Mouse (Mus musculus): ENCODE results near the gene Pprc1. TPM values are rescaled to one million over a fixed set of nuclear protein-coding genes. Genes with fewer than 3 reads are reported as not detected.

Gene Pprc1
- polyA plus RNA-seq, 1 experiment from 2014 or later = 28.5 TPM

DNA sequence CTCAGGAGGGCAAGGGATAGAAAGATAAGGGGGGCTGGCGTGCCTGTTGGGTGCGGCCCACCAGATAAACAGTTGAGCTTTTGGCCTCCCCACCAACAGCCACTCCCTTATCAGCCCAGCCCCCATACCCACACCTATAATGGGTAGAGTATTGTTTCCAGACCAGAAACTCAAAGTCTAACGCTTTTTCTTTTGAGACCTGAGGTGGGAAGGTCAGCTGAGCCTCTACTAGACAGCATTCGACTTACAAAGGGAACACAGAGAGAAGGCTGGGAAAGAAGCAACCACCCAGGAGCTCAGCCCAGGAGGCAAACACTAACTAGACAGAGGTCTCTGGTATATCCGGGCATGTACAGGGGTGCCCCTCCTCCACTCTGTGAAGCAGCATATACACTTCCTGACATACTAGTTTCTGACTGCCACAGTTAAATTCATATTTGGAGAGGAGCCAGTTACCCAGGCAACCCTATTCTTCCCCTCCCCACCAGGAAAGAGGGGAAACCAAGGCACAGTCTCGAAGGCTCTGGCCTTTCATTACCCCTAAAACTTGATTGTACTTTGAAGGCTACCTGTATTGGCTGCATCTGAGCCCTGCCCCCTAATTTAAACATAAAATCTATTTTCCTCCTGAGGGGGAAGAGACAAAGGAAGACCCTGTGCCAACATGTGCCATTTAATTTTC, 7.3 kb upstream of the Pprc1 start:
- H3K9ac ChIP-seq = peak overlapping the region; percentile 98
- 24% methylated on average over 6 of the region's 6 CpGs for WGBS
- peak overlapping the region; percentile 99 for H3K4me3 ChIP-seq
- peak overlapping the region; percentile 98 for H3K27ac ChIP-seq
- no peak for ATAC-seq (ENCODE audit: low FRiP score)
- H3K4me1 ChIP-seq = peaks cover 52% of the 10 kb centered on the region
- peaks cover 42% of the 10 kb centered on the region for H3K36me3 ChIP-seq
- H3K9me3 ChIP-seq (replicated peaks) = no peaks in the 10 kb centered on the region
- H3K27me3 ChIP-seq = no peaks in the 10 kb centered on the region
- H3K4me2 ChIP-seq (replicated peaks) = peak overlapping the region; percentile 84

DNA sequence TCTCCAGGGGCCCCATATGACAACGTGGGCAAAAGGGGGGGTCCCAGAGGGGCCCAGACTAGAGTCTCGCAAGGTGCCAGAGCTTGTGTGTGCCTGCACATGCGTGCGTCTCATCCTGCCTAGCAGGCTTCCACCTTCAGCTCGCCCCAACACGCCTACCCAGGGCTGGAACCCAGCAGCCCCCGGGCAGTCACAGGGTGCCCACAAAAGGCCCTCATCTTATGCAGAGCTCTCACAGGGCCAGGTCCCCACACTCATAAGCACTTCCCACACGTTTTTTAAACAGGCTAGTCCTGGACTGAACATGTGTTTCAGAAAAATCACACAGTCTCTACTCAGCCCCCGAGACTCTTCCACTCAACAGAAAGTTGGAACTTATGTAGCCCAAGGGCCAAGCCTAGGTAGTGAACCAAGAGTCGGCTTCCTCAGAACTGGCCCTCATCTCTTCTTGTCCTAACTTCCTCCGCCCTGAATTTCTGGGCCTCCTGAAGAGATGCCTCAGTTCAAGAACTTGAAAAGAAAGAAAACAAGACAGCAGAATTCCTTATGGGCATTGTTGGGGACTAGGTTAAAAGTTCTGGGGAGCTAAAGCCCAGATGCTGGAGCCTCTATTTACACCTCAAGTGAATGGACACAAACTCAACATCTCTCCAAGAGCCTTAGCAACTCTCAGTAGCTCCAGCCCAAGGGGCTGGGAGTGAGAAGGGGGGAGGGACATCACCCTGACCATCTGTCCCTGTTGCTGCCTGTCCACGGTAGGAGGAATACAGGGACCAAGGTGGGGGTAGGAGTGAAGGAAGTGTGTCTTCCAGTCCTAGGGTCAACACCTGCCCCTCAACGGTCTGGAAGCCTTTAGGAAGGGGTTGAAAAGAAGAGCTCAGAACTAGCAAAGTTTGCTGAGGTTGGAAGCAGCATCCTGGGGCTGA, 6.5 kb upstream of the Pprc1 start:
- Histone ChIP-seq H3K4me2 (replicated peaks) (peak overlapping the region; percentile 84), H3K27ac (peak overlapping the region; percentile 98), H3K27me3 (no peaks in the 10 kb centered on the region), H3K36me3 (peaks cover 34% of the 10 kb centered on the region), H3K9ac (peak overlapping the region; percentile 98), H3K9me3 (replicated peaks) (no peaks in the 10 kb centered on the region), H3K4me3 (peak overlapping the region; percentile 99), H3K4me1 (peaks cover 60% of the 10 kb centered on the region)
- WGBS = 15% methylated on average over 13 of the region's 13 CpGs
- no peak for ATAC-seq (ENCODE audit: low FRiP score)

DNA sequence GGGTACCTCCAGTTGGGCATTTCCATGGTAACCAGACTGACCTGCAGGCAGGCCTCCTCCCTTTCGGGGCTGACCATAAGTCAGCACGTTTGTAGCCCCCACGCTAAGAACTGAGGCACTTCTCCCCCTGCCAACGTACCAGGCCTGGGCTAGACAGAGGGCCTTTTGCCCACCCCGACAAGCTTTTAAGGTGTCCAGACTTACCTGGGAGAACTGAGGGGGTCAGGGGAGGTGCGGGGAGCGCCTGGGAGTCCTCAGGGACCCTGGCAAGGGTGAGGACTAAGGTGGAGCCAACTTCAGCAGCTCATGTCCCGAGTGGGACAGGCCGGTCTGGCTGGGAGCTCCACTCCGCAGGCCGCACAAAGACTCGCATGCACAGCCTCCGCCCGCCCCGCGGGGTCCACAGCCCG, 5.8 kb upstream of the Pprc1 start:
- ATAC-seq (ENCODE audit: low FRiP score) = peak; percentile 31
- Histone ChIP-seq H3K4me1 (peaks cover 67% of the 10 kb centered on the region), H3K36me3 (peaks cover 27% of the 10 kb centered on the region), H3K27ac (peak overlapping the region; percentile 98), H3K4me3 (peak overlapping the region; percentile 99), H3K4me2 (replicated peaks) (peak overlapping the region; percentile 84), H3K9ac (peak overlapping the region; percentile 98), H3K9me3 (replicated peaks) (no peaks in the 10 kb centered on the region), H3K27me3 (no peaks in the 10 kb centered on the region)
- 0% methylated on average over 15 of the region's 17 CpGs for WGBS

- Histone ChIP-seq H3K4me1 (peaks cover 71% of the 10 kb centered on the region), H3K27ac (peak overlapping the region; percentile 98), H3K4me2 (replicated peaks) (peak overlapping the region; percentile 84), H3K36me3 (peaks cover 21% of the 10 kb centered on the region), H3K9ac (peak overlapping the region; percentile 98), H3K4me3 (peak overlapping the region; percentile 99), H3K27me3 (no peaks in the 10 kb centered on the region), H3K9me3 (replicated peaks) (no peaks in the 10 kb centered on the region)
- WGBS = 2% methylated on average over 10 of the region's 30 CpGs
- peak; percentile 71 for ATAC-seq (ENCODE audit: low FRiP score)
These were observed 5.2 kb upstream of the Pprc1 start for GRCm38 (mm10) chr19:46039478-46039877.

DNA sequence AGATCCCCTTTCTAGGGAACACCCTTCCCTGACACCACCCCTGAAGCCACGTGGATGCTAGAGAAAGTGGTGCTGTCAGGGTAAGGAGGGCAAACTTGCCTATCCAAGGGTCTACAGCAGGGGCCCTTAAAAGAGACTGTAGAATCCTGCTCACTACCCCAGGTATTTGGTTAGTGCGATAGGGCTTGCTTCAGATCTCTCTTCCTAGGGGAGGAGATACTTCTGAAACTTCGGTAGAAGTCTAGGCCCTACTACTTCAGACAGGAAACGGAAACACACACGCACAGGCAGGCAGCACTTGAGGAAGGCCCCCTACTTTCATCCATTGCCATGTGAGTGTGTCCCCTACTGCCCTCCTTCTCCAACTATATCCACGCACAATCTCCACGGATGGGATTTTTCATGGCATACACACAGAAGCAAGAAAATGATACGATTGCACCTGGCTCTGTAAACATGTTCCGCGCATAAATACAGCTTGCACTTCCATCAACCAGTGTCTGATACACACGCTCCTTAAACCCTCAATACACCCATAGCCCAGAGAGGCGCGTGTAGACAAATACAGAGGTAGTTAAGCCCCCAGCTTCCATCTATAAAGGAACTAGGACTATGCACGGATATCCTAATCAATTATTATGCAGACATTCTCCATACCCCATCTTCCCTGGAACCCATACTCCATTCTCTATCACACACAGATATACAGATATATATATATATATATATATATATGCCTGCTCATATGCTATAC, 4.4 kb upstream of the Pprc1 start:
- Histone ChIP-seq H3K36me3 (peaks cover 12% of the 10 kb centered on the region), H3K27ac (peak overlapping the region; percentile 98), H3K4me1 (peaks cover 71% of the 10 kb centered on the region), H3K27me3 (no peaks in the 10 kb centered on the region), H3K4me3 (peak overlapping the region; percentile 99), H3K4me2 (replicated peaks) (peak overlapping the region; percentile 84), H3K9ac (peak overlapping the region; percentile 98), H3K9me3 (replicated peaks) (no peaks in the 10 kb centered on the region)
- no peak for ATAC-seq (ENCODE audit: low FRiP score)
- WGBS = 43% methylated on average over 14 of the region's 14 CpGs

DNA sequence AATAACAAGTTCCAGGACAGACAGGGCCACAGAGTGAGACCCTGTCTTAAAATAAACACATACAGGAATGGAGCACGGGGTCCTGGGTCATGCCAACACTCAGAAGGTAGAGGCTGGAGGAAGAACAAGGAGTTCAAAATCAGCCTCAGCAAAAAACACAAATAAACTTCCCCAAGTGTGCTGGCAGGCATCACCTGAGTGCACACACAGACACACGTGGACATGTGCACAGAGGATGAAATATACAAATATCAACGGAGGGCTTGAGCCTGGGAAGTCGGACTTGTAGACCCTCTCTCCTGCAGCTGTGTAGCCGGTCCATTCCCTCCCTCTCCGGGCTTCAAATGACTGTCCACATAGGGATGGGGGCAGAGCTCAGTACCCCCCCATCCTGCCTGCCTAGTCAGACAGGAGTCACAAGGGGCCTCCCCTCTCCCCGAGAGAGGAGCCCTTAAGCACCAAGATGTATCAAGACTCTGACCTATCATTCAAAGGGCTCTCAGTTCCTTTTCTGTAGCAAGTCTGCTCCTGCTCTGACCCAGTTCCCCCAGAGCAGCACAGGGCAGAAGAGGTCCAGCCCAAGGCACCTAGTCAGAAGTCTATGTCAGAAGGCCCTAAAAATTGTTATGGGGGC, 3.3 kb upstream of the Pprc1 start:
- H3K4me1 ChIP-seq = peaks cover 72% of the 10 kb centered on the region
- H3K36me3 ChIP-seq = peaks cover 1% of the 10 kb centered on the region; the same call in 1 of the 2 replicates
- H3K4me3 ChIP-seq = peak overlapping the region; percentile 90
- no peaks in the 10 kb centered on the region for H3K27me3 ChIP-seq
- H3K9ac ChIP-seq = peak overlapping the region; percentile 99
- no peak for ATAC-seq (ENCODE audit: low FRiP score)
- peak overlapping the region; percentile 84 for H3K4me2 ChIP-seq (replicated peaks)
- peak overlapping the region; percentile 99 for H3K27ac ChIP-seq
- 9% methylated on average over 7 of the region's 7 CpGs for WGBS
- H3K9me3 ChIP-seq (replicated peaks) = no peaks in the 10 kb centered on the region

- Histone ChIP-seq H3K9me3 (replicated peaks) (no peaks in the 10 kb centered on the region), H3K4me3 (peak overlapping the region; percentile 90), H3K27me3 (no peaks in the 10 kb centered on the region), H3K4me1 (peaks cover 68% of the 10 kb centered on the region), H3K27ac (peak overlapping the region; percentile 99), H3K9ac (peak overlapping the region; percentile 99), H3K4me2 (replicated peaks) (peak overlapping the region; percentile 84), H3K36me3 (no peaks in the 10 kb centered on the region)
- ATAC-seq (ENCODE audit: low FRiP score) = peak; percentile 70
- WGBS = 3% methylated on average over 12 of the region's 14 CpGs
These were observed 2.7 kb upstream of the Pprc1 start for GRCm38 (mm10) chr19:46041933-46042475.

DNA sequence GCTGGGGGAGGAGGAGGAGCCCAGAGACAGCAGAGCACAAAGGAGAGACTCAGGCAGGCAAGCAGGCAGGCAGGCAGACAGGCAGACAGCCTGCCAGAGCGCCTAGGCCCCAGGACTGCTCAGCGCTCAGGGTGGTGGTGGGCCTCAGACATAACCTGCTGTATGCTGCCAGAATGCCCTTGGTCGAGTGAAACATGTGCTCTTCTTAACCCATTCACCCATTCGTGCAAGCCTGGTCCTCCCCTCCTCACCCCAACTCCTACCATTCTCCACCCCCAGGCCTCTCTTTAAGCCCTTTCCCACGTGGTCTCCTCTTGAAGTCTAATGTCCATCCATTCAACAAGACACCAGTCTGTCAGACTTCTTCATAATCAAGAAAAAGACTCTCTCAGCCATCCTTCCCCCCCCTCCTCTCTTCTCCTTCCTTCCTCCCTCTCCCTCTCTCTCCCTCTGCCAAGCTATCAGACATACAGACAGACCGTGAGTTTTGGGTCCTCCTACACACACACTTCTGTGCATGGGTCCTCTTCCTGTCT, 2.1 kb upstream of the Pprc1 start:
- ATAC-seq (ENCODE audit: low FRiP score) = peak; percentile 46
- Histone ChIP-seq H3K4me3 (peak overlapping the region; percentile 90), H3K27me3 (no peaks in the 10 kb centered on the region), H3K9ac (peak overlapping the region; percentile 99), H3K4me2 (replicated peaks) (peak overlapping the region; percentile 84), H3K36me3 (no peaks in the 10 kb centered on the region), H3K4me1 (peaks cover 62% of the 10 kb centered on the region), H3K9me3 (replicated peaks) (no peaks in the 10 kb centered on the region), H3K27ac (peak overlapping the region; percentile 99)
- WGBS = 4% methylated on average over 6 of the region's 6 CpGs

- H3K9ac ChIP-seq = peak overlapping the region; percentile 99
- H3K27ac ChIP-seq = peak overlapping the region; percentile 99
- no peaks in the 10 kb centered on the region for H3K36me3 ChIP-seq
- H3K4me3 ChIP-seq = peak overlapping the region; percentile 90
- H3K4me2 ChIP-seq (replicated peaks) = peak overlapping the region; percentile 84
- H3K9me3 ChIP-seq (replicated peaks) = no peaks in the 10 kb centered on the region
- ATAC-seq (ENCODE audit: low FRiP score) = no peak
- peaks cover 56% of the 10 kb centered on the region for H3K4me1 ChIP-seq
- WGBS = 65% methylated on average over 7 of the region's 7 CpGs
- H3K27me3 ChIP-seq = no peaks in the 10 kb centered on the region
These were observed 1.3 kb upstream of the Pprc1 start for GRCm38 (mm10) chr19:46043380-46043779.

DNA sequence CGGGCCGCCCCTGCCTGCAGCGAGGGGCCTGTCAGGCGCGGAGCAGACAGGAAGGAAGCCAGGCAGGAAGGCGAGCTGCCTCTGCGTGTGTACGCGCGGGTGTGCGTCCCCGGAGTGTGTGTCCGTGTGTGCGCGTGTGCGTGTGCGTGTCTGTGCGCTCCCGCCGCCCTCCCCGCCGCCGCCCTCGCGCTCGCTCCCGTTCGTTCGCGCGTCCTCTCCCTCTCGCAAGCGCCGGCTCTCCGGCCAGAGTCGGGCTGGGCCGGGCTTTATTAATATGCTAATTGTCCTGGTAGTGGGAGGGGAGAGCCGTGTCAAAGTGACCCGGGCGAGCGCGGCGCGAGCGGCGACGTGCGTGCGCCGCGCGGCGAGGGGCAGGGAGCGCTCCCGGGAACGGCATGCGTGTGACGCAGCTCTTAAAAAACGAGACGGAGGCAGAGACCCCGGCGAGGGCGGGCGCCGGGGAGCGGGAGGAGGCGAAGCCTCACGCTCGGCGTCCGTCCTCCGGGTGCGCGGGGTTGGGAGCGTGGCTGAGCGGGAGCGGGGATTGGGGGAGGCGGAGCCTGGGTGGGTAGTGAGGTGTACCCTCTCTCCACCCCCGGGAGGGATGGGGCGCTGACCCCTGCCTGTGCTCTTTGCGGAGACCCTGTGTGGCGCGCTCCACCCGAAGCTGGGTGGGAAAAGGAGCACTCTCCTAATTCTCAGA, 458 bp downstream of the Pprc1 start, which contains the start of gene Ldb1:
Ldb1 (minus strand) TSS at position 222 of the 703 bp plus-strand sequence.
- Histone ChIP-seq H3K4me3 (peak within 1 kb of the TSS; percentile 90), H3K27ac (peak within 1 kb of the TSS; percentile 99), H3K9me3 (replicated peaks) (no peaks in the 10 kb centered on the region), H3K27me3 (no peaks in the 10 kb centered on the region), H3K9ac (peak within 1 kb of the TSS; percentile 99), H3K4me2 (replicated peaks) (peak within 1 kb of the TSS; percentile 84), H3K36me3 (no peaks in the 10 kb centered on the region), H3K4me1 (peaks cover 51% of the 10 kb centered on the region)
- WGBS = under 1% methylated on average over 58 of the region's 84 CpGs
- ATAC-seq (ENCODE audit: low FRiP score) = peak; percentile 65
